Mouse (Mus musculus) cerebellum, adult 11-12 months (tissue): ENCODE results near the gene Zbtb38.
"Not testable (repeated sequence)": the region's sequence is repeated elsewhere in the genome, so short reads cannot be mapped to it uniquely, and the experiment has no call there.

ENCODE experiments used
- DNase-seq: peaks from one replicate; pipeline ENCODE4 v3.0.0; 2022

Gene Zbtb38

GRCm38 (mm10) chr9:96678611-96679010 is 74.0 kb downstream of the Zbtb38 start:
- no peak for DNase-seq

DNA sequence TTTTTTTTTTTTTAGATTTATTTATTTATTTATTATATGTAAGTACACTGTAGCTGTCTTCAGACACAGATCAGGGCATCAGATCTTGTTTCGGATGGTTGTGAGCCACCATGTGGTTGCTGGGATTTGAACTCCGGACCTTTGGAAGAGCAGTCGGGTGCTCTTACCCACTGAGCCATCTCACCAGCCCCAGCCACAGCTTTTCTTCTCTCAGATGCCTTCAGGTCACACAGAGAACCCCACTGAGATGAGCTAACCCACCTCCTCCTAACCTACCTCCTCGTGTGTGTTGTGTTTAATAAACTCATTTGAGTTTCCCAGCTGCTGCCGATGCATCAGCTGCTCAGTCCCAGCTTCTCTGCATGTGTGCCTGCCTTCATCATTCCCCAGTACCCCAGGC is 74.9 kb downstream of the Zbtb38 start:
- DNase-seq: not testable (repeated sequence)

DNA sequence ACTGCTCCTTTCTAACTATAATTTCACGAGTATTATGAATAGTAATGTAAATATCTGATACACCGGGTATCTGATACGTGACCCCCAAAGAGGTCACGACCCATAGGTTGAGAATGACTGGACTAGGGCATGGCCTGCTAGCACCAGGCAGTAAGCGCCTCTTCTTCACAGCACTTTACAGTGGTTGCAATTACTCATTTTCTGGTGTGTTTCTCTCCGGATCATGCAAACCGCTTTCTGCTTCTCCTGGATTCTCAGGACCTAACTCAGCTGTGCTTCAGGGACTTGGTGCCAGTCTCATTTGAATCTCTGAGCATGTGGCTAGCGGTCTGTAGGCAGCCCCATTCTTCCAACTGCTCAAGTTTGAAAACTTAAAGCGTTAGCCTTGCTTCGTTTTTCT is 76.0 kb downstream of the Zbtb38 start:
- DNase-seq: no peak

GRCm38 (mm10) chr9:96675763-96676640 is 76.6 kb downstream of the Zbtb38 start:
- DNase-seq: no peak

DNA sequence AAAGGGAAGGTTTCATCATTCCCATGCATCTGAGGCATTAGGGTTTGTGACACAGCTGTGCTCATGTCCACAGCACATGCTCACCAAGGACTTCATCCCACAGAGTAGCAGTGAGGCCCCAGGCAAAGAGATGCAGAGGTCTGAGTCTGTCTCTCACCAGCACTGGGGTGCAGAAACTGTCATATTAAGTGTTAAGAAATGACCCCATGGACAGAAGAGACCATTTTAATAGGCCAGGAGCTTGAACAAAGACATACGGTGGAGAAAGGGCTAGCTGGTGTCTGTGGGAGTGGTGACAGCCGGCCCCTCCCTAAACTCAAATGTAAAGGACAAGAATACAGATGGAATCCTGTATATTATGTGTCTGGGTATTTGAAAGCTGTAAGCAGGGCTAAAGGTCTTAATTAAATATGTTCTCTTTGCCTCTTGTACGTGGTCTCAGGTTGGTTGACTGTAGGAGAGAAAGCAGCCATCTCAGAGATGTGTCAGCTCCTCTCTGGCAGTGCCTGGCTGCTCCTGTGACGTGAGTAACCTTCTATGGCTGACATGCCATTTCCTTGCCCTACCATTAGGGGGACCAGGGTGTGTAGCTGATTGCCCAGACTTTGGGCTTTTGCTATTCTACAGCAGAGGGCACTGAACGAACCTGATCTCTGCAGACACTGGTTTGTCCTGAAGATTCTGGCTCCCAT is 77.4 kb downstream of the Zbtb38 start:
- DNase-seq: peak; percentile 69

- no peak for DNase-seq
Observed at GRCm38 (mm10) chr9:96674301-96674700, 78.3 kb downstream of the Zbtb38 start.

- DNase-seq: no peak
Observed at GRCm38 (mm10) chr9:96672466-96672865, 80.2 kb downstream of the Zbtb38 start.

DNA sequence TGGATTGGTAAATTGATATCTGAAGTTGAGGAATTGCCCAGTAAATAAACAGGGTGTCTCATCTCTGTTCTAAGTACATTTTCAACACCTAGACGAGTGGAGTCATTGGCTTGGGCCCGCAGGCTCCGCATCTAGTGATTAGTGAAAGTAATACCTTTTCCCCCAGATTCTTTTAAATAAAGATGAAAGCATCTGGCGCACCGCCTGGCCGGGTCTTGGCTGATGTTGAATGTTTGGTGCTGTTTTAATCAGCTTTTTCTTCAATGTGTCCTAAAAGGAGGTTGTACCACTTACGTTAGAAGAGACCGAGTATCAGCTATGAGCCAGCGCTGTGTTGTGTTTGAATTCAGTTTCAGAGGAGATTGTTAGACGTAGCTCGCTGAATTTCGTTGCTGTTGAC is 81.4 kb downstream of the Zbtb38 start:
- no peak for DNase-seq

DNA sequence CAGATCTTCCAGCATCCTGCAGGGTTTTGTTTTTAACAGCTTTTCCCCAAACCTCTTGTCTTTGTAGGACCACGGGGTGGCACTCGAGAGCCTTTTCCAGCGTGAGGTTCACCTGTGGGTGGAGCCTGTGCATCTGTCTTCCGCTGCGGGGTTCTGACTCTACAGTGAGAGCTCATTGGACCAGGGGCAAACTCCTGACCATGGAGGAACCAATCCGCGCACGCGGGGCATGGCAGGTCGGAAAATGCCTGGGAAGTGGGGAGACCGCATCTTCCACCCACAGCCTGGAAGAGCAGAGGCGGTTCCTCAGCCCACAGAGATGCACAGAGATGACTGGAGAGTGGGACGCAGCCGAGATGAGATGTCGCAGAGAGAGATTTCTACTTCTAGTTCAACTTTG is 82.8 kb downstream of the Zbtb38 start:
- DNase-seq: peak; percentile 97

GRCm38 (mm10) chr9:96668628-96669027 is 84.0 kb downstream of the Zbtb38 start:
- DNase-seq: peak; percentile 63

GRCm38 (mm10) chr9:96660510-96661244 is 92.0 kb downstream of the Zbtb38 start:
- DNase-seq: no peak

- no peak for DNase-seq
Observed at GRCm38 (mm10) chr9:96659801-96660200, 92.8 kb downstream of the Zbtb38 start.

- DNase-seq: no peak
Observed at GRCm38 (mm10) chr9:96653538-96653937, 99.1 kb downstream of the Zbtb38 start.

- DNase-seq: no peak
Observed at GRCm38 (mm10) chr9:96652763-96653162, 99.9 kb downstream of the Zbtb38 start.

GRCm38 (mm10) chr9:96650807-96651206 is 101.8 kb downstream of the Zbtb38 start:
- no peak for DNase-seq

- peak; percentile 81 for DNase-seq
Observed at GRCm38 (mm10) chr9:96649924-96650323, 102.7 kb downstream of the Zbtb38 start.

GRCm38 (mm10) chr9:96649362-96649761 is 103.3 kb downstream of the Zbtb38 start:
- DNase-seq: no peak

GRCm38 (mm10) chr9:96646668-96647295 is 105.8 kb downstream of the Zbtb38 start:
- DNase-seq: no peak

DNA sequence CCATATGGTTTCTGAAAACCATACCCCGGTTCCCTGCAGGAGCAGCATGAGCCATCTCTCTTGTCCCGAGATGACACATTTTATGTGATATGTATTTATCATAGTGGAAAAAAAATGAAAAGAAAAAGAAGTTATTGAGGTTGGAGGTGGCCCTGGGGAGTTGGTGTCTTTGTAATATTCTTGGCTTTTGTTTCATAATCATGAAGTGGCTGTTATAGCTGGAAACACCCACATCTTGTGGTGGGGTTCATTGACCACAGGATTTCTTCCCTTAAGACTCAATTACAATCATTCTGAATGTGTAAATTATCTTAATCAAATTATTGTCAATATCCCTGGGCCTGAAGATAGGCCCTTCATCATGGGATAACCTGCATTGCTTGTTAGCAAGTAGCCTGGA is 107.8 kb downstream of the Zbtb38 start:
- DNase-seq: no peak

DNA sequence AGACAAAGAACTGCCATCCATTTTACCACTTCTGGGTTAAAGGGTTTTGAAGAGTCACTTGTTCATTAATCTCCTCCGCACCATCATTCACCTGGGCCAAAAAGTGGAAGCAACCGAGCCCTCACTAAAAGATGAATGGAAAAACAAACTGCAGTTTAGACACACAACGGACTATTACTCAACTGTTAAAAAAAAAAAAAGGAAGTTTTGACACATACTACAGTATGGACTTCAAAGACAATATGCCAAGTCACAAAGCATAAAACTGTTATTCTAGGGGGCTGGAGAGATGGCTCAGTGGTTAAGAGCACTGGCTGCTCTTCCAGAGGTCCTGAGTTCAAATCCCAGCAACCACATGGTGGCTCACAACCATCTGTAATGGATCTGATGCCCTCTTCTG is 108.6 kb downstream of the Zbtb38 start:
- not testable (repeated sequence) for DNase-seq

DNA sequence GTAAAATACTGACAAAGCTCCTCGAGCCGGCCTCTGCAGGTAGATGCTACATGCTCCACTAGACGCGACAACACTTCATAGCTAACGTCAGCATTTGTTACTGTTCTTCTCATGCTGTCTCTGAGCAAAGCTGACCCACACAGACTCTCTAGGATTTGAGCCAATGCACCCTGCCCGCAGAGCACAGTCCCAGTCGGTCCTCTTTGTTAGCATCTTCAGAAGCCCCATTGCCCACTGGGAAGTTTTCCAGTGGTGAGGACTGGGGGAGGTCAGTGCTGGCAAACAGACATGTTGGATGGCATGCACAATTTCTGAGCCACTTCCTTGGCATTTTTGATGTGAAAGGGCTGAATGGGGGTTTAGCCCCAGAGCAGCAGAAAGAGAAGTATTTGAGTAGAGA is 113.2 kb downstream of the Zbtb38 start:
- DNase-seq: no peak

- no peak for DNase-seq
Observed at GRCm38 (mm10) chr9:96638508-96638907, 114.1 kb downstream of the Zbtb38 start.

GRCm38 (mm10) chr9:96637157-96637548 is 115.5 kb downstream of the Zbtb38 start:
- no peak for DNase-seq
